Mouse (Mus musculus) brain, embryonic 14.5 days (tissue): ENCODE results near the gene Tmem178.

Experiments used
- CTCF ChIP-seq: fragments of 200-500 bp; IDR thresholded peaks from 2 replicates; pipeline ENCODE4 v1.5.1; 2012; ENCODE audit warnings: inconsistent platforms, mild to moderate bottlenecking, moderate library complexity, borderline replicate concordance; ENCODE audit not compliant: insufficient read depth, insufficient read length; ENCODE audit errors: extremely low read depth
- POLR2A ChIP-seq: fragments of 200-500 bp; IDR thresholded peaks from 2 replicates; pipeline ENCODE4 v1.6.1; 2012; ENCODE audit warnings: mild to moderate bottlenecking, inconsistent platforms, borderline replicate concordance; ENCODE audit not compliant: poor library complexity, insufficient read depth, insufficient read length, severe bottlenecking; ENCODE audit errors: extremely low read depth

DNA sequence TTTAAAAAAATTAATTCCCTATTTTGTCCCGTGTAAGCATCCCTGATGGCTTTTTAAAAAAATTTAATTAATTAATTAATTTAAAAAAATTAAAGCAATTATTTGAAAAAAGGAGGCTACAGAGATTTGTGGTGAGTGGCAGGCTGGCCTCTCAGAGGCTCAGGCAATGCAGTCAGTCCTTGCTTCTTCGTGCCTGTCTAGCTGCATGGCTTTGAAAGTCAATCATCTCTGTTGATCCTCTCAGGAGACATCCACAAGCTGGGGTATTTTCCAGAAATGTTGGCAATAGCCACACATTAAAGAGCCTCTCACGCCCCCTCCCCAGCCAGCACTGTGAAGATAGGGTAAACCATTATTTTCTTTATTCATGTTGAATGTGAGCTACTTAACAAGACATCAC lies 65.8 kb downstream of the Tmem178 start:
- TF ChIP-seq CTCF = no peak
- TF ChIP-seq POLR2A = no peak
